Mouse (Mus musculus): ENCODE data around the gene Mcm2. TPM values are rescaled to one million over a fixed set of nuclear protein-coding genes. Genes with fewer than 3 reads are reported as not detected.

The Mcm2 gene
- total RNA-seq, 4 experiments from 2014 or later = 5.9 to 9.6 (median 7.8) TPM

- no peak for DNase-seq (ENCODE audit: low spot score in 2 of 2)
These were observed 7.7 kb downstream of the Mcm2 start for GRCm38 (mm10) chr6:88890832-88891231.

- DNase-seq (ENCODE audit: low spot score in 2 of 2) = no peak
These were observed 9.1 kb downstream of the Mcm2 start for GRCm38 (mm10) chr6:88889410-88890042.

GRCm38 (mm10) chr6:88886417-88886967 lies 12.1 kb downstream of the Mcm2 start:
- DNase-seq (ENCODE audit: low spot score in 2 of 2) = no peak

- no peak for DNase-seq (ENCODE audit: low spot score in 2 of 2)
These were observed 12.8 kb downstream of the Mcm2 start for GRCm38 (mm10) chr6:88885644-88886416.

GRCm38 (mm10) chr6:88884690-88885089 lies 13.9 kb downstream of the Mcm2 start:
- DNase-seq (ENCODE audit: low spot score in 2 of 2) = no peak

GRCm38 (mm10) chr6:88884195-88884594 lies 14.4 kb downstream of the Mcm2 start:
- no peak for DNase-seq (ENCODE audit: low spot score in 2 of 2)

GRCm38 (mm10) chr6:88881334-88881733 lies 17.2 kb downstream of the Mcm2 start:
- no peak for DNase-seq (ENCODE audit: low spot score in 2 of 2)

- DNase-seq (ENCODE audit: low spot score in 2 of 2) = no peak
These were observed 19.1 kb downstream of the Mcm2 start for GRCm38 (mm10) chr6:88879471-88879870.

GRCm38 (mm10) chr6:88874868-88875508 lies 23.6 kb downstream of the Mcm2 start, which contains the start of gene Podxl2:
Gene Podxl2 (minus strand): TSS chr6:88875044.
- peak; percentile 63 to 72 for DNase-seq (ENCODE audit: low spot score in 2 of 2)

GRCm38 (mm10) chr6:88873965-88874867 lies 24.4 kb downstream of the Mcm2 start:
- no peak for DNase-seq (ENCODE audit: low spot score in 2 of 2)

GRCm38 (mm10) chr6:88872811-88873210 lies 25.8 kb downstream of the Mcm2 start:
- DNase-seq (ENCODE audit: low spot score in 2 of 2) = no peak

GRCm38 (mm10) chr6:88871546-88871945 lies 27.0 kb downstream of the Mcm2 start:
- DNase-seq (ENCODE audit: low spot score in 2 of 2) = no peak

- DNase-seq (ENCODE audit: low spot score in 2 of 2) = no peak
These were observed 28.0 kb downstream of the Mcm2 start for GRCm38 (mm10) chr6:88870594-88870993.

- no peak for DNase-seq (ENCODE audit: low spot score in 2 of 2)
These were observed 29.1 kb downstream of the Mcm2 start for GRCm38 (mm10) chr6:88869459-88869858.

GRCm38 (mm10) chr6:88865704-88866103 lies 32.9 kb downstream of the Mcm2 start:
- DNase-seq (ENCODE audit: low spot score in 2 of 2) = no peak

GRCm38 (mm10) chr6:88860914-88861313 lies 37.7 kb downstream of the Mcm2 start:
- no peak for DNase-seq (ENCODE audit: low spot score in 2 of 2)

- DNase-seq (ENCODE audit: low spot score in 2 of 2) = peak in 1 of 2 experiments; percentile 47
These were observed 40.2 kb downstream of the Mcm2 start for GRCm38 (mm10) chr6:88858341-88858740.

- DNase-seq (ENCODE audit: low spot score in 2 of 2) = no peak
These were observed 40.8 kb downstream of the Mcm2 start for GRCm38 (mm10) chr6:88857830-88858229.

GRCm38 (mm10) chr6:88857249-88857648 lies 41.3 kb downstream of the Mcm2 start:
- peak; percentile 60 to 79 for DNase-seq (ENCODE audit: low spot score in 2 of 2)

- DNase-seq (ENCODE audit: low spot score in 2 of 2) = peak in 1 of 2 experiments; percentile 51
These were observed 42.9 kb downstream of the Mcm2 start for GRCm38 (mm10) chr6:88855636-88856035.

GRCm38 (mm10) chr6:88854509-88854908 lies 44.1 kb downstream of the Mcm2 start:
- no peak for DNase-seq (ENCODE audit: low spot score in 2 of 2)

Data from gastrocnemius, adult 8-10 months (tissue).